22 mouse cellular contexts compared by ENCODE assay signal in genomic region chr6:118753064-118753463, GRCm38 (mm10).
DNase-seq lines count a peak whose midpoint lies in the region; ATAC-seq and TF ChIP-seq lines count a peak whose summit lies in the region.
"Had no signal": no experiment of that assay in that cellular context is flagged by ENCODE, and none has a peak within 500 bp of the region (broad histone marks: within the 10 kb centered on the region; RNA-seq: fewer than 3 reads in every experiment).

No protein-coding gene starts in this region.

- peak; percentile 34 for ATAC-seq in liver, embryonic 14.5 days (ENCODE audit: insufficient read depth)
- no peak for ATAC-seq in kidney, embryonic 14.5 days (ENCODE audit: low FRiP score, low TSS enrichment)
- ATAC-seq: activated CD4-positive, CD25-positive, alpha-beta regulatory T cell, adult 4 months; intestine, postnatal 0 days; midbrain, embryonic 13.5 days had no signal

- peaks cover 37 to 57% of the 10 kb centered on the region in 2 experiments for H3K4me1 ChIP-seq in liver, embryonic 14.5 days (replicated peaks; ENCODE audit: control insufficient read depth in 2 of 2, insufficient read depth in 2 of 2, low read length in 1 of 2)
- H3K4me1 ChIP-seq in olfactory bulb, adult 2 months (ENCODE audit: control insufficient read depth, insufficient read depth, low read length), result peaks cover 29% of the 10 kb centered on the region
- no peaks in the 10 kb centered on the region for H3K4me1 ChIP-seq in kidney, embryonic 14.5 days (ENCODE audit: control insufficient read depth, insufficient read depth, low read length)
- H3K4me1 ChIP-seq: embryonic facial prominence, embryonic 12.5 days; midbrain, embryonic 13.5 days had no signal

- H3K27ac ChIP-seq in layer of hippocampus, adult 2 months, result peak overlapping the region; percentile 52
- H3K27ac ChIP-seq in liver, embryonic 14.5 days, result peak overlapping the region; percentile 27; the same call in 1 of the 2 replicates
- H3K27ac ChIP-seq in olfactory bulb, adult 2 months (ENCODE audit: insufficient read depth, low read depth, low read length), result peak overlapping the region; percentile 63
- H3K27ac ChIP-seq in kidney, embryonic 14.5 days (ENCODE audit: low read depth, low read length), result no peak overlapping the region
- H3K27ac ChIP-seq: embryonic facial prominence, embryonic 12.5 days; gastrocnemius, adult 2 months; heart, embryonic 15.5 days; kidney, postnatal 0 days; limb, embryonic 12.5 days; midbrain, embryonic 13.5 days had no signal

- TF ChIP-seq CTCF in layer of hippocampus, adult 2 months (conservative IDR thresholded peaks at IDR 0.05), result no peak
- TF ChIP-seq CTCF in liver, embryonic 14.5 days (IDR thresholded peaks at IDR 0.05; ENCODE audit: low read depth), result no peak
- TF ChIP-seq CTCF in olfactory bulb, adult 2 months (IDR thresholded peaks at IDR 0.05; ENCODE audit: insufficient read depth, low read depth, low read length), result no peak

- 7% methylated on average over 5 of the region's 5 CpGs for WGBS in liver, embryonic 14.5 days (ENCODE audit: insufficient replicate concordance)
- WGBS in olfactory bulb, adult 2 months, result 40% methylated on average over 5 of the region's 5 CpGs
- WGBS in kidney, embryonic 14.5 days, result 41% methylated on average over 5 of the region's 5 CpGs

- no peak overlapping the region for H3K4me3 ChIP-seq in layer of hippocampus, adult 2 months
- no peak overlapping the region for H3K4me3 ChIP-seq in liver, embryonic 14.5 days (ENCODE audit: insufficient read depth in 1 of 2, low read depth in 2 of 2, low read length in 2 of 2)
- no peak overlapping the region for H3K4me3 ChIP-seq in olfactory bulb, adult 2 months (ENCODE audit: insufficient read depth, low read depth, low read length)
- no peak overlapping the region for H3K4me3 ChIP-seq in kidney, embryonic 14.5 days (ENCODE audit: low read length)
- H3K4me3 ChIP-seq: embryonic facial prominence, embryonic 12.5 days; gastrocnemius, adult 2 months; heart, embryonic 15.5 days; limb, embryonic 12.5 days; midbrain, embryonic 13.5 days had no signal

- no peaks in the 10 kb centered on the region for H3K9me3 ChIP-seq in liver, embryonic 14.5 days (ENCODE audit: control insufficient read depth, low read length)
- no peaks in the 10 kb centered on the region for H3K9me3 ChIP-seq in kidney, embryonic 14.5 days (ENCODE audit: control insufficient read depth, low read length)
- H3K9me3 ChIP-seq: embryonic facial prominence, embryonic 12.5 days; heart, embryonic 15.5 days; limb, embryonic 12.5 days; midbrain, embryonic 13.5 days had no signal

- no peaks in the 10 kb centered on the region for H3K27me3 ChIP-seq in liver, embryonic 14.5 days (ENCODE audit: control insufficient read depth, insufficient read depth, low read length)
- H3K27me3 ChIP-seq in kidney, embryonic 14.5 days (ENCODE audit: control insufficient read depth, insufficient read depth, low read length), result peaks cover 6% of the 10 kb centered on the region; the same call in 1 of the 2 replicates
- H3K27me3 ChIP-seq: embryonic facial prominence, embryonic 12.5 days; heart, embryonic 15.5 days; limb, embryonic 12.5 days; midbrain, embryonic 13.5 days had no signal

- TF ChIP-seq POLR2A in olfactory bulb, adult 2 months (IDR thresholded peaks at IDR 0.05; ENCODE audit: insufficient read depth, low read depth, low read length), result no peak

- 0 out of 2 replicates have a peak overlapping the region, but pooled peaks have one; percentile 12 for H3K9ac ChIP-seq in liver, embryonic 14.5 days (replicated peaks)
- H3K9ac ChIP-seq in kidney, embryonic 14.5 days (ENCODE audit: low read depth, low read length), result no peak overlapping the region
- H3K9ac ChIP-seq: embryonic facial prominence, embryonic 12.5 days; heart, embryonic 15.5 days; limb, embryonic 12.5 days; midbrain, embryonic 13.5 days had no signal

- no peak for TF ChIP-seq EP300 in liver, embryonic 14.5 days (IDR thresholded peaks at IDR 0.05; ENCODE audit: low read depth)

- no peak for DNase-seq in layer of hippocampus, adult 2 months (ENCODE audit: low spot score in 2 of 2)
- no peak for DNase-seq in layer of hippocampus, postnatal 36 days
- DNase-seq in cerebellum, adult 9-11 months, result peak; percentile 53
- peak in 1 of 3 experiments; percentile 42 for DNase-seq in liver, embryonic 14.5 days (ENCODE audit: low read depth in 3 of 3, low spot score in 3 of 3)
- no peak for DNase-seq in spleen, postnatal 10 days (ENCODE audit: low spot score in 2 of 2)
- no peak for DNase-seq in embryo, embryonic 10.5 days (ENCODE audit: low spot score)
- DNase-seq: adrenal gland, adult 8-10 months; B cell, adult 2 months; gastrocnemius, adult 2 months; lung, adult 2 months; lung, postnatal 14 days; thymus, postnatal 14 days had no signal

- no peaks in the 10 kb centered on the region for H3K36me3 ChIP-seq in liver, embryonic 14.5 days (replicated peaks; ENCODE audit: control insufficient read depth, insufficient read depth, low read depth)
- H3K36me3 ChIP-seq in kidney, embryonic 14.5 days (ENCODE audit: control insufficient read depth, insufficient read depth, low read length), result no peaks in the 10 kb centered on the region
- H3K36me3 ChIP-seq: G1E; midbrain, embryonic 13.5 days had no signal

- peak overlapping the region; percentile 2; the same call in 1 of the 2 replicates for H3K4me2 ChIP-seq in liver, embryonic 14.5 days (ENCODE audit: low read depth)
- H3K4me2 ChIP-seq in kidney, embryonic 14.5 days (replicated peaks; ENCODE audit: low read depth, low read length), result no peak overlapping the region
- H3K4me2 ChIP-seq: embryonic facial prominence, embryonic 12.5 days; heart, embryonic 15.5 days; limb, embryonic 12.5 days; midbrain, embryonic 13.5 days had no signal
